Mouse (Mus musculus): ENCODE data around the gene Cdh4. TPM values are rescaled to one million over a fixed set of nuclear protein-coding genes. Genes with fewer than 3 reads are reported as not detected.

Gene Cdh4
- polyA plus RNA-seq, 1 experiment from 2014 or later: 43.0 TPM

GRCm38 (mm10) chr2:179795452-179795851 is 353.2 kb downstream of the Cdh4 start:
- H3K27ac ChIP-seq (ENCODE audit: low read depth, low read length): peak overlapping the region; percentile 41
- no peak for ATAC-seq
- H3K27me3 ChIP-seq (replicated peaks; ENCODE audit: control insufficient read depth, insufficient read depth, low read length): no peaks in the 10 kb centered on the region
- no peaks in the 10 kb centered on the region for H3K9me3 ChIP-seq (ENCODE audit: control insufficient read depth, low read length)
- H3K36me3 ChIP-seq (ENCODE audit: control insufficient read depth, insufficient read depth, low read length): no peaks in the 10 kb centered on the region
- H3K4me2 ChIP-seq (ENCODE audit: low read length): no peak overlapping the region
- H3K9ac ChIP-seq (ENCODE audit: low read depth, low read length): no peak overlapping the region
- 60% methylated on average over 12 of the region's 12 CpGs for WGBS
- H3K4me3 ChIP-seq (ENCODE audit: low read length): no peak overlapping the region
- H3K4me1 ChIP-seq (ENCODE audit: control insufficient read depth, insufficient read depth, low read depth, low read length): peaks cover 15% of the 10 kb centered on the region

- Histone ChIP-seq H3K4me3 (ENCODE audit: low read length) (no peak overlapping the region), H3K4me1 (ENCODE audit: control insufficient read depth, insufficient read depth, low read depth, low read length) (peaks cover 18% of the 10 kb centered on the region), H3K27me3 (replicated peaks; ENCODE audit: control insufficient read depth, insufficient read depth, low read length) (no peaks in the 10 kb centered on the region), H3K36me3 (ENCODE audit: control insufficient read depth, insufficient read depth, low read length) (no peaks in the 10 kb centered on the region), H3K27ac (ENCODE audit: low read depth, low read length) (no peak overlapping the region), H3K9me3 (ENCODE audit: control insufficient read depth, low read length) (no peaks in the 10 kb centered on the region), H3K4me2 (ENCODE audit: low read length) (no peak overlapping the region), H3K9ac (ENCODE audit: low read depth, low read length) (no peak overlapping the region)
- 49% methylated on average over 19 of the region's 19 CpGs for WGBS
- peak; percentile 50 for ATAC-seq
These were observed 357.8 kb downstream of the Cdh4 start for GRCm38 (mm10) chr2:179799906-179800532.

- H3K27me3 ChIP-seq (replicated peaks; ENCODE audit: control insufficient read depth, insufficient read depth, low read length): no peaks in the 10 kb centered on the region
- no peak overlapping the region for H3K4me3 ChIP-seq (ENCODE audit: low read length)
- ATAC-seq: no peak
- 64% methylated on average over 7 of the region's 7 CpGs for WGBS
- H3K9me3 ChIP-seq (ENCODE audit: control insufficient read depth, low read length): no peaks in the 10 kb centered on the region
- peaks cover 14% of the 10 kb centered on the region; the same call in 1 of the 2 replicates for H3K4me1 ChIP-seq (ENCODE audit: control insufficient read depth, insufficient read depth, low read depth, low read length)
- no peaks in the 10 kb centered on the region for H3K36me3 ChIP-seq (ENCODE audit: control insufficient read depth, insufficient read depth, low read length)
- H3K4me2 ChIP-seq (ENCODE audit: low read length): no peak overlapping the region
- no peak overlapping the region for H3K9ac ChIP-seq (ENCODE audit: low read depth, low read length)
- H3K27ac ChIP-seq (ENCODE audit: low read depth, low read length): no peak overlapping the region
These were observed 358.8 kb downstream of the Cdh4 start for GRCm38 (mm10) chr2:179801042-179801441.

- Histone ChIP-seq H3K9me3 (ENCODE audit: control insufficient read depth, low read length) (peaks cover 5% of the 10 kb centered on the region), H3K27me3 (replicated peaks; ENCODE audit: control insufficient read depth, insufficient read depth, low read length) (no peaks in the 10 kb centered on the region), H3K36me3 (ENCODE audit: control insufficient read depth, insufficient read depth, low read length) (no peaks in the 10 kb centered on the region), H3K27ac (ENCODE audit: low read depth, low read length) (no peak overlapping the region), H3K9ac (ENCODE audit: low read depth, low read length) (no peak overlapping the region), H3K4me3 (ENCODE audit: low read length) (no peak overlapping the region), H3K4me1 (ENCODE audit: control insufficient read depth, insufficient read depth, low read depth, low read length) (peaks cover 14% of the 10 kb centered on the region; the same call in 1 of the 2 replicates), H3K4me2 (ENCODE audit: low read length) (no peak overlapping the region)
- ATAC-seq: no peak
- 79% methylated on average over 1 of the region's 1 CpGs for WGBS
These were observed 360.2 kb downstream of the Cdh4 start for GRCm38 (mm10) chr2:179802411-179802810.

GRCm38 (mm10) chr2:179811086-179811485 is 368.9 kb downstream of the Cdh4 start:
- H3K9ac ChIP-seq (ENCODE audit: low read depth, low read length): no peak overlapping the region
- H3K36me3 ChIP-seq (ENCODE audit: control insufficient read depth, insufficient read depth, low read length): no peaks in the 10 kb centered on the region
- ATAC-seq: no peak
- 77% methylated on average over 5 of the region's 5 CpGs for WGBS
- no peak overlapping the region for H3K27ac ChIP-seq (ENCODE audit: low read depth, low read length)
- H3K4me3 ChIP-seq (ENCODE audit: low read length): no peak overlapping the region
- H3K27me3 ChIP-seq (replicated peaks; ENCODE audit: control insufficient read depth, insufficient read depth, low read length): no peaks in the 10 kb centered on the region
- peaks cover 11% of the 10 kb centered on the region for H3K4me1 ChIP-seq (ENCODE audit: control insufficient read depth, insufficient read depth, low read depth, low read length)
- H3K4me2 ChIP-seq (ENCODE audit: low read length): no peak overlapping the region
- H3K9me3 ChIP-seq (ENCODE audit: control insufficient read depth, low read length): peaks cover 5% of the 10 kb centered on the region

- H3K27me3 ChIP-seq (replicated peaks; ENCODE audit: control insufficient read depth, insufficient read depth, low read length): no peaks in the 10 kb centered on the region
- H3K4me2 ChIP-seq (ENCODE audit: low read length): no peak overlapping the region
- no peak overlapping the region for H3K9ac ChIP-seq (ENCODE audit: low read depth, low read length)
- peak overlapping the region; percentile 41; the same call in 1 of the 2 replicates for H3K27ac ChIP-seq (ENCODE audit: low read depth, low read length)
- H3K4me1 ChIP-seq (ENCODE audit: control insufficient read depth, insufficient read depth, low read depth, low read length): peaks cover 11% of the 10 kb centered on the region
- H3K4me3 ChIP-seq (ENCODE audit: low read length): no peak overlapping the region
- H3K9me3 ChIP-seq (ENCODE audit: control insufficient read depth, low read length): no peaks in the 10 kb centered on the region
- ATAC-seq: peak; percentile 41; the same call in 1 of the 2 replicates
- WGBS: 52% methylated on average over 11 of the region's 11 CpGs
- H3K36me3 ChIP-seq (ENCODE audit: control insufficient read depth, insufficient read depth, low read length): no peaks in the 10 kb centered on the region
These were observed 371.0 kb downstream of the Cdh4 start for GRCm38 (mm10) chr2:179813035-179813827.

- Histone ChIP-seq H3K4me1 (ENCODE audit: control insufficient read depth, insufficient read depth, low read depth, low read length) (peaks cover 14% of the 10 kb centered on the region), H3K36me3 (ENCODE audit: control insufficient read depth, insufficient read depth, low read length) (no peaks in the 10 kb centered on the region), H3K4me2 (ENCODE audit: low read length) (peak overlapping the region; percentile 34), H3K9me3 (ENCODE audit: control insufficient read depth, low read length) (no peaks in the 10 kb centered on the region), H3K4me3 (ENCODE audit: low read length) (no peak overlapping the region), H3K27me3 (replicated peaks; ENCODE audit: control insufficient read depth, insufficient read depth, low read length) (no peaks in the 10 kb centered on the region), H3K9ac (ENCODE audit: low read depth, low read length) (peak overlapping the region; percentile 21; the same call in 1 of the 2 replicates), H3K27ac (ENCODE audit: low read depth, low read length) (peak overlapping the region; percentile 56; the same call in 1 of the 2 replicates)
- peak; percentile 79 for ATAC-seq
- 23% methylated on average over 18 of the region's 18 CpGs for WGBS
These were observed 382.6 kb downstream of the Cdh4 start for GRCm38 (mm10) chr2:179824776-179825326.

- no peak overlapping the region for H3K9ac ChIP-seq (ENCODE audit: low read depth, low read length)
- H3K4me3 ChIP-seq (ENCODE audit: low read length): no peak overlapping the region
- H3K4me1 ChIP-seq (ENCODE audit: control insufficient read depth, insufficient read depth, low read depth, low read length): peaks cover 11% of the 10 kb centered on the region
- H3K27me3 ChIP-seq (replicated peaks; ENCODE audit: control insufficient read depth, insufficient read depth, low read length): no peaks in the 10 kb centered on the region
- no peaks in the 10 kb centered on the region for H3K9me3 ChIP-seq (ENCODE audit: control insufficient read depth, low read length)
- no peaks in the 10 kb centered on the region for H3K36me3 ChIP-seq (ENCODE audit: control insufficient read depth, insufficient read depth, low read length)
- H3K27ac ChIP-seq (ENCODE audit: low read depth, low read length): no peak overlapping the region
- no peak overlapping the region for H3K4me2 ChIP-seq (ENCODE audit: low read length)
- WGBS: 63% methylated on average over 6 of the region's 6 CpGs
- ATAC-seq: peak; percentile 16; the same call in 1 of the 2 replicates
These were observed 386.7 kb downstream of the Cdh4 start for GRCm38 (mm10) chr2:179828968-179829367.

- Histone ChIP-seq H3K4me2 (ENCODE audit: low read length) (no peak overlapping the region), H3K9ac (ENCODE audit: low read depth, low read length) (no peak overlapping the region), H3K4me3 (ENCODE audit: low read length) (no peak overlapping the region), H3K27ac (ENCODE audit: low read depth, low read length) (no peak overlapping the region), H3K36me3 (ENCODE audit: control insufficient read depth, insufficient read depth, low read length) (no peaks in the 10 kb centered on the region), H3K4me1 (ENCODE audit: control insufficient read depth, insufficient read depth, low read depth, low read length) (peaks cover 2% of the 10 kb centered on the region), H3K9me3 (ENCODE audit: control insufficient read depth, low read length) (no peaks in the 10 kb centered on the region), H3K27me3 (replicated peaks; ENCODE audit: control insufficient read depth, insufficient read depth, low read length) (no peaks in the 10 kb centered on the region)
- 28% methylated on average over 6 of the region's 6 CpGs for whole genome bisulfite sequencing
- ATAC-seq: no peak
These were observed 387.7 kb downstream of the Cdh4 start for GRCm38 (mm10) chr2:179829972-179830371.
